Mouse (Mus musculus) midbrain, embryonic 15.5 days (tissue): ENCODE results near the gene Tnfrsf9. TPM values are rescaled to one million over a fixed set of nuclear protein-coding genes. Genes with fewer than 3 reads are reported as not detected.

ENCODE experiments used
- ATAC-seq: fragments of 200-750 bp; cut with Nextera tagmentation; replicated peaks from 2 replicates; pipeline ENCODE4 v1.8.0; 2017; ENCODE audit warnings: moderate TSS enrichment
- H3K27ac ChIP-seq: fragments of 300-500 bp; sonication (generic); 2 replicates; pipeline ENCODE4 v1.5.1; 2015; ENCODE audit warnings: mild to moderate bottlenecking, inconsistent platforms
- H3K27me3 ChIP-seq: fragments of 300-500 bp; sonication (generic); replicated peaks from 2 replicates; pipeline ENCODE4 v1.6.1; 2015; ENCODE audit warnings: inconsistent platforms
- H3K36me3 ChIP-seq: fragments of 300-500 bp; sonication (generic); replicated peaks from 2 replicates; pipeline ENCODE4 v1.6.1; 2015; ENCODE audit warnings: inconsistent platforms
- H3K4me1 ChIP-seq: fragments of 300-500 bp; sonication (generic); 2 replicates; pipeline ENCODE4 v1.6.1; 2015; ENCODE audit warnings: inconsistent platforms
- H3K4me2 ChIP-seq: fragments of 300-500 bp; sonication (generic); 2 replicates; pipeline ENCODE4 v1.6.1; 2015; ENCODE audit warnings: inconsistent platforms, mild to moderate bottlenecking, moderate library complexity
- H3K4me3 ChIP-seq: fragments of 300-500 bp; sonication (generic); 2 replicates; pipeline ENCODE4 v1.5.1; 2015; ENCODE audit warnings: mild to moderate bottlenecking, inconsistent platforms
- H3K9ac ChIP-seq: fragments of 300-500 bp; sonication (generic); 2 replicates; pipeline ENCODE4 v1.6.1; 2015; ENCODE audit warnings: mild to moderate bottlenecking, inconsistent platforms
- H3K9me3 ChIP-seq: fragments of 300-500 bp; sonication (generic); 2 replicates; pipeline ENCODE4 v1.6.1; 2016; ENCODE audit warnings: inconsistent platforms
- WGBS: fragments of 180-500 bp; shearing (Covaris S2); methylation state at CpG from one replicate; pipeline ENCODE4 v1.1.7; 2015; ENCODE audit warnings: mixed read lengths; 5-methylcytosine and 5-hydroxymethylcytosine counted together
- polyA plus RNA-seq: library from polyadenylated mRNA; unstranded; fragments of >200 nt; fragmentation: Nextera tagmentation; extraction: Ambion mirVana; gene quantifications from 2 replicates; pipeline ENCODE4 v1.2.1, GENCODE M21; 2015

The Tnfrsf9 gene
- polyA plus RNA-seq, 1 experiment from 2014 or later = 0.30 TPM

DNA sequence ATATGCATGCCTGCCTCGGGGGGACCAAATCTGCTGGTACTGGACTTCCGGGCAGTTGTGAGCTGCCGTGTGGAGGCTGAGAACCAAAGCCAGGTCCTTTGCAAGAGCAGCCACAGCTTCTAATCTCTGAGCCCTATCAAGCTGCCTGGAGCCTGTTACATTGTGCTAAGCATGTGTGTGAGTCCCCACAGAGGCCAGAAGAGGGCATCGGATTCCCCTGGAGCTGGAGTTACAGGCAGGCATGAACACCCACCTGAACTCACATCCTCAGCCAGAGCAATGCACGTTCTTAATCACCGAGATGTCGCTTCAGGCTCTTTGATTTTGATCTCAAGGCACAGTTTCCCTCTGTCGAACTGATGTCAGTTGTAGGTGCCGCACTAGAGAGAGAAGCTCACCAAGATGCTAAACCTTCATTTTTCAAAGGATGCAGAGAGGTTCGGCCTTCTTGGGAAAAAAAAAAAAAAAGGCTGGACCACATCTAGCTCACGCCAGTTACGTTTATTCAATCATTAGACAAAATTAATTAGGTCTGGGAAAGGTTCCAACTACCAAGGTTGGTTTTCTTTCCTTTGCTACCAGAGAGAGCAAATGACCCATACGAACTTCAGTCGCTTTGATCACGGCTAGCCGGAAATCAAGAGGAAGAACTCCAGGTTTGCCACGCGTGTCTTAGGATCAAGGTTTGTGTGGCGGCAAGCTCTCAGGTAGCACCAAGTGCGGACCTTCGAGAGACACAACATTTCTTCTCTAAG is 64.0 kb downstream of the Tnfrsf9 start:
- H3K36me3 ChIP-seq = no peaks in the 10 kb centered on the region
- no peaks in the 10 kb centered on the region for H3K9me3 ChIP-seq
- WGBS = 88% methylated on average over 21 of the region's 21 CpGs
- no peak overlapping the region for H3K27ac ChIP-seq
- no peak for ATAC-seq
- H3K27me3 ChIP-seq = no peaks in the 10 kb centered on the region
- no peak overlapping the region for H3K4me2 ChIP-seq
- no peak overlapping the region for H3K9ac ChIP-seq
- no peaks in the 10 kb centered on the region for H3K4me1 ChIP-seq
- H3K4me3 ChIP-seq = no peak overlapping the region

DNA sequence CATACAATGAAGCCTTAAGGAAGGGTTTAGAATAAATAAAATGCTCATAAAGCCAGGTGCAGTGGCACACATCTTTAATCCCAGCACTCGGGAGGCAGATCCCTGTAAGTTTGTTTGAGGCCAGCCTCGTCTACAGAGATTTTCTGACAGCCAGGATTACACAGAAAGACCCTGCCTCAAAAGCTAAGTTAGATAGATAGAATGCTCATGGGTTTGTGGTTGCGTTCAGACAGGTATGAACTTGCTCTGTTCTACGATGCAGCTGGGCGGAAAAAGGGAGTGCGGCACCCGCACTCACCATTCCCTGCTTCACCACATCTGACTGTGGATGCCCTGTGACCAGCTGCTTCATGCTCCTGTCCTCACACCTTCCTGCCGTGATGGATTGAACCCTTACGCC is 65.1 kb downstream of the Tnfrsf9 start:
- ATAC-seq = no peak

DNA sequence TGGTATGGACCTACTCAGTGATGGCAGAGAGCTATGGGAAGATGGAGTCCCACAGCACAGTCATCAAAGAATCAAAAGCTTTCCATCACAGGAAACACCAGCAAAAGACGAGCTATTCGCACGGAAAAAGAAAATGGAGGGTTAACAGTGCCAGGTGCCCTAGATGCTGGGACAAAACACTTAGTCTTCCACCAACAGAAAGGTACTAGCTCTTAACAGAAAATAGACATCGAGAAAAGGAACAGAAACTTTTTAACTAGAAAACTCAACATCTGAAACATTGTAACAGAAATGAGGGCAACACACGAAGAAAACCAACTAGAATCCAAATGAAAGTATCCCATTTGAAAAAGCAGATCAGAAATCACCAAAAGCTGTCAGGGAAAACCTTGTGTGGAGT is 65.8 kb downstream of the Tnfrsf9 start:
- no peak overlapping the region for H3K27ac ChIP-seq
- H3K36me3 ChIP-seq = no peaks in the 10 kb centered on the region
- H3K9me3 ChIP-seq = no peaks in the 10 kb centered on the region
- no peak overlapping the region for H3K4me2 ChIP-seq
- no peak for ATAC-seq
- no peaks in the 10 kb centered on the region for H3K27me3 ChIP-seq
- H3K9ac ChIP-seq = no peak overlapping the region
- no peak overlapping the region for H3K4me3 ChIP-seq
- WGBS = 93% methylated on average over 5 of the region's 5 CpGs
- no peaks in the 10 kb centered on the region for H3K4me1 ChIP-seq

More for the DNA sequence above, 65.1 kb downstream of the Tnfrsf9 start:
- H3K36me3 ChIP-seq = no peaks in the 10 kb centered on the region
- H3K9me3 ChIP-seq = no peaks in the 10 kb centered on the region
- no peak overlapping the region for H3K9ac ChIP-seq
- no peaks in the 10 kb centered on the region for H3K27me3 ChIP-seq
- H3K27ac ChIP-seq = no peak overlapping the region
- no peaks in the 10 kb centered on the region for H3K4me1 ChIP-seq
- WGBS = 83% methylated on average over 9 of the region's 9 CpGs
- H3K4me3 ChIP-seq = no peak overlapping the region
- no peak overlapping the region for H3K4me2 ChIP-seq

DNA sequence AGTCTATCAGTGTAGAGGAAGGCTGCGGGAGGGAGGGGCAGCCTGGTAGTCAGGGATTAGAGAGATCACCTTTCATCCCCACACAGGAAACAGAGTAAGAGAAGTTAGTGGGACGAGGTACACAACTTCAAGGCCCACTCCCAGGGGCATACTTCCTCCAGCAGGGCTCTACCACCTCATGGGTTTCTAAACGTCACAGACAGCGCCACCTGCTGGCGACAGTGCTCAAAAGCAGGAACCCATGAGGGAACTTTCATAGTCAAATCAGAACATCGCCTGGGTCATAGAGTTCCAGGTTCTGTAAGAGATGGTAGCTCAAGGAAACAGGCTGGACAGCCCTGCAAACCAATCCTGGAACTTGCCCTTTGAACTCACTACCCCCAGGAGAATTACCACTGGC is 75.8 kb downstream of the Tnfrsf9 start:
- H3K36me3 ChIP-seq = no peaks in the 10 kb centered on the region

More for the DNA sequence above, 75.8 kb downstream of the Tnfrsf9 start:
- Histone ChIP-seq H3K4me1 (no peaks in the 10 kb centered on the region), H3K9ac (no peak overlapping the region), H3K27ac (no peak overlapping the region), H3K4me2 (no peak overlapping the region), H3K9me3 (no peaks in the 10 kb centered on the region), H3K4me3 (no peak overlapping the region), H3K27me3 (no peaks in the 10 kb centered on the region)
- no peak for ATAC-seq
- WGBS = 50% methylated on average over 6 of the region's 6 CpGs

Other genes with a start within 250 kb of the Tnfrsf9 start
- 25.6 and 26.4 TPM in 2 replicates for gene Errfi1, start 60.6 kb upstream of the Tnfrsf9 start, polyA plus RNA-seq
- 365 and 370 TPM in 2 replicates for gene Park7, start 125 bp upstream of the Tnfrsf9 start, polyA plus RNA-seq
- not detected in 2 replicates for gene Uts2, start 82.5 kb downstream of the Tnfrsf9 start, polyA plus RNA-seq
- gene Per3, start 130.1 kb downstream of the Tnfrsf9 start, polyA plus RNA-seq = 3.7 and 3.8 TPM in 2 replicates
- gene Vamp3, start 143.4 kb downstream of the Tnfrsf9 start, polyA plus RNA-seq = 48.5 and 52.4 TPM in 2 replicates
- gene Gm13090, start 175.0 kb downstream of the Tnfrsf9 start, polyA plus RNA-seq = 0.24 and 0.48 TPM in 2 replicates